ENCODE assay signal across 18 mouse cellular contexts in genomic region chr13:9398846-9399245, GRCm38 (mm10).
A peak's percentile ranks its signal among the peaks of the same experiment; 100 is the strongest.
DNase-seq lines count a peak whose midpoint lies in the region; ATAC-seq and TF ChIP-seq lines count a peak whose summit lies in the region.
"Had no signal": no experiment of that assay in that cellular context is flagged by ENCODE, and none has a peak within 500 bp of the region (broad histone marks: within the 10 kb centered on the region; RNA-seq: fewer than 3 reads in every experiment).

No protein-coding gene starts in this region.

- H3K9me3 ChIP-seq in heart, embryonic 16.5 days (replicated peaks; ENCODE audit: control insufficient read depth, low read length): peaks cover 6% of the 10 kb centered on the region; the same call in 1 of the 2 replicates
- H3K9me3 ChIP-seq in forebrain, embryonic 16.5 days (ENCODE audit: control insufficient read depth, low read length): peaks cover 9% of the 10 kb centered on the region; the same call in 1 of the 2 replicates
- no peaks in the 10 kb centered on the region for H3K9me3 ChIP-seq in limb, embryonic 10.5 days (replicated peaks)
- H3K9me3 ChIP-seq: limb, embryonic 15.5 days had no signal

- no peak overlapping the region for H3K9ac ChIP-seq in heart, embryonic 16.5 days (ENCODE audit: low read length)
- no peak overlapping the region for H3K9ac ChIP-seq in forebrain, embryonic 16.5 days (replicated peaks; ENCODE audit: low read depth, low read length)
- H3K9ac ChIP-seq: embryonic facial prominence, embryonic 13.5 days; kidney, embryonic 15.5 days; limb, embryonic 15.5 days; liver, postnatal 0 days had no signal

- no peak overlapping the region for H3K4me3 ChIP-seq in heart, embryonic 16.5 days (ENCODE audit: low read length)
- no peak overlapping the region for H3K4me3 ChIP-seq in forebrain, embryonic 16.5 days (replicated peaks; ENCODE audit: low read length)
- no peak overlapping the region for H3K4me3 ChIP-seq in limb, embryonic 10.5 days
- H3K4me3 ChIP-seq: embryonic facial prominence, embryonic 13.5 days; kidney, embryonic 15.5 days; layer of hippocampus, adult 2 months; limb, embryonic 15.5 days; midbrain, embryonic 10.5 days had no signal

- H3K4me1 ChIP-seq in heart, embryonic 16.5 days (ENCODE audit: control insufficient read depth, insufficient read depth, low read length): peaks cover 5% of the 10 kb centered on the region; the same call in 1 of the 2 replicates
- H3K4me1 ChIP-seq in forebrain, embryonic 16.5 days (replicated peaks; ENCODE audit: control insufficient read depth, insufficient read depth, low read length): peaks cover 5% of the 10 kb centered on the region; the same call in 1 of the 2 replicates
- no peaks in the 10 kb centered on the region for H3K4me1 ChIP-seq in limb, embryonic 10.5 days
- H3K4me1 ChIP-seq: embryonic facial prominence, embryonic 13.5 days; limb, embryonic 15.5 days had no signal

- no peaks in the 10 kb centered on the region for H3K36me3 ChIP-seq in heart, embryonic 16.5 days (ENCODE audit: control insufficient read depth, insufficient read depth)
- no peaks in the 10 kb centered on the region for H3K36me3 ChIP-seq in forebrain, embryonic 16.5 days (ENCODE audit: control insufficient read depth, insufficient read depth)
- no peaks in the 10 kb centered on the region for H3K36me3 ChIP-seq in limb, embryonic 10.5 days
- H3K36me3 ChIP-seq: embryonic facial prominence, embryonic 13.5 days; kidney, embryonic 15.5 days; limb, embryonic 15.5 days had no signal

- H3K27me3 ChIP-seq in heart, embryonic 16.5 days (ENCODE audit: control insufficient read depth, insufficient read depth, low read length): no peaks in the 10 kb centered on the region
- H3K27me3 ChIP-seq in forebrain, embryonic 16.5 days (replicated peaks; ENCODE audit: control insufficient read depth, insufficient read depth, low read length): no peaks in the 10 kb centered on the region
- no peaks in the 10 kb centered on the region for H3K27me3 ChIP-seq in limb, embryonic 10.5 days (ENCODE audit: low read depth, poor library complexity, severe bottlenecking)
- H3K27me3 ChIP-seq: embryonic facial prominence, embryonic 13.5 days; kidney, embryonic 15.5 days; limb, embryonic 15.5 days had no signal

- 48% methylated on average over 1 of the region's 1 CpGs for WGBS in heart, embryonic 16.5 days
- 17% methylated on average over 1 of the region's 1 CpGs for WGBS in forebrain, embryonic 16.5 days
- whole genome bisulfite sequencing in limb, embryonic 10.5 days: 81% methylated on average over 1 of the region's 1 CpGs

- H3K4me2 ChIP-seq in heart, embryonic 16.5 days (ENCODE audit: low read depth, low read length): no peak overlapping the region
- no peak overlapping the region for H3K4me2 ChIP-seq in forebrain, embryonic 16.5 days (ENCODE audit: low read length)
- H3K4me2 ChIP-seq: embryonic facial prominence, embryonic 13.5 days; kidney, embryonic 15.5 days; limb, embryonic 15.5 days had no signal

- TF ChIP-seq CTCF in brain, embryonic 14.5 days (IDR thresholded peaks at IDR 0.05; ENCODE audit: borderline replicate concordance, extremely low read depth, insufficient read depth, insufficient read length): no peak

- TF ChIP-seq POLR2A in brain, embryonic 14.5 days (IDR thresholded peaks at IDR 0.05; ENCODE audit: borderline replicate concordance, extremely low read depth, insufficient read depth, insufficient read length, poor library complexity, severe bottlenecking): no peak

- ATAC-seq in heart, embryonic 16.5 days (replicated peaks; ENCODE audit: extremely low read depth, insufficient read depth, low FRiP score): no peak
- peak; percentile 45; the same call in 1 of the 2 replicates for ATAC-seq in forebrain, embryonic 16.5 days
- ATAC-seq: liver, postnatal 0 days had no signal

- peak; percentile 21 for DNase-seq in cerebellum, adult 9-10 months
- DNase-seq in cerebellum, postnatal 25 days: no peak
- DNase-seq in heart, adult 8-10 months (ENCODE audit: low spot score): no peak
- peak; percentile 47 for DNase-seq in brain, embryonic 14.5 days (ENCODE audit: low read depth)
- no peak for DNase-seq in left cerebral cortex, adult 11 months (ENCODE audit: low spot score)
- DNase-seq in limb, embryonic 10.5 days (ENCODE audit: low spot score): no peak
- DNase-seq: gastrocnemius, postnatal 25 days; liver, postnatal 0 days; lung, postnatal 36 days; thymus, postnatal 25 days had no signal

- H3K27ac ChIP-seq in heart, embryonic 16.5 days (ENCODE audit: low read length): peak overlapping the region; percentile 6; the same call in 1 of the 2 replicates
- no peak overlapping the region for H3K27ac ChIP-seq in forebrain, embryonic 16.5 days (ENCODE audit: low read length)
- H3K27ac ChIP-seq in limb, embryonic 10.5 days: no peak overlapping the region
- H3K27ac ChIP-seq: embryonic facial prominence, embryonic 13.5 days; kidney, embryonic 15.5 days; layer of hippocampus, adult 2 months; limb, embryonic 15.5 days; midbrain, embryonic 10.5 days; stomach, postnatal 0 days had no signal

Comparison
In these comparisons a context has a peak if more than half of its experiments do, and no peak if none do; other contexts are left out.
1. DNase-seq: peak in cerebellum, adult 9-10 months (single experiment) and brain, embryonic 14.5 days (single experiment); none in cerebellum, postnatal 25 days (0 of 2), heart, adult 8-10 months (single experiment), left cerebral cortex, adult 11 months (single experiment) and limb, embryonic 10.5 days (single experiment).